ENCODE assay signal across 24 mouse cellular contexts in the genomic region with DNA sequence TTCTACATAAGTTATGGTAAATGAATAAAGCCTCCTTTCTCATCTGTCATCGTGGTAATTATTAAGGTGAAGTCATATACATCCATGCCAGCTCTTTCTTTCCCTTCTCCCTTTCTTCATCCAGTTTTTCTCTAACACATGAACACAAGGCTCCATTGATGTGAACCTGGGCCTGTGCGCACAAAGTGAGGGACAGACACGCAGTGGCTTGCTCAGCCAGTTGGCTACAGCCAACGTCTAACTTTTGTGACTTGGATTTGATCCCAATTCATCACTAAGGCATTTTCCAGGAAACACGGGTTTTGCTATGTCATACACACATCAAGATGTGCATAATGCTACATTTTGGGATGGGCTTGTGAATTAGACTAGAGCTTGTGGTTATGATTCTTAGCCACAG.
A peak's percentile ranks its signal among the peaks of the same experiment; 100 is the strongest.
DNase-seq lines count a peak whose midpoint lies in the region; ATAC-seq and TF ChIP-seq lines count a peak whose summit lies in the region.
"Had no signal": no experiment of that assay in that cellular context is flagged by ENCODE, and none has a peak within 500 bp of the region (broad histone marks: within the 10 kb centered on the region; RNA-seq: fewer than 3 reads in every experiment).

No protein-coding gene starts in this region.

- no peak for ATAC-seq in midbrain, embryonic 11.5 days (ENCODE audit: low FRiP score)
- no peak for ATAC-seq in midbrain, embryonic 16.5 days
- ATAC-seq in forebrain, embryonic 15.5 days (replicated peaks), result no peak
- ATAC-seq: activated CD4-positive, CD25-positive, alpha-beta regulatory T cell, adult 4 months; CD4-positive, CD25-positive, alpha-beta regulatory T cell, adult 4 months; forebrain, embryonic 13.5 days; forebrain, embryonic 16.5 days; Patski had no signal

- no peak overlapping the region for H3K27ac ChIP-seq in midbrain, embryonic 11.5 days (ENCODE audit: low read depth, low read length)
- H3K27ac ChIP-seq in midbrain, embryonic 16.5 days (ENCODE audit: low read length), result no peak overlapping the region
- peak overlapping the region; percentile 17; the same call in 1 of the 2 replicates for H3K27ac ChIP-seq in embryonic fibroblast, embryonic 13.5 days (ENCODE audit: insufficient read depth, low read length)
- H3K27ac ChIP-seq in forebrain, embryonic 15.5 days (replicated peaks), result no peak overlapping the region
- H3K27ac ChIP-seq: embryonic facial prominence, embryonic 10.5 days; embryonic facial prominence, embryonic 12.5 days; forebrain, embryonic 13.5 days had no signal

- DNase-seq in midbrain, embryonic 11.5 days (ENCODE audit: low spot score, missing footprints), result peak; percentile 54
- no peak for DNase-seq in spleen, adult 12 weeks (ENCODE audit: low spot score)
- DNase-seq: adrenal gland, adult 8-10 months; adrenal gland, postnatal 14 days; adrenal gland, postnatal 36 days; B cell, adult 2 months; cerebellum, adult 11-12 months; cerebellum, adult 2 months; cerebellum, adult 9-10 months; cerebellum, postnatal 10 days; cerebellum, postnatal 25 days had no signal

- H3K4me3 ChIP-seq in midbrain, embryonic 11.5 days (ENCODE audit: low read depth, low read length), result no peak overlapping the region
- H3K4me3 ChIP-seq in midbrain, embryonic 16.5 days (ENCODE audit: low read depth, low read length), result no peak overlapping the region
- no peak overlapping the region for H3K4me3 ChIP-seq in embryonic fibroblast, embryonic 13.5 days (ENCODE audit: insufficient read depth, low read length)
- H3K4me3 ChIP-seq in forebrain, embryonic 15.5 days, result no peak overlapping the region
- H3K4me3 ChIP-seq: embryonic facial prominence, embryonic 10.5 days; embryonic facial prominence, embryonic 12.5 days; erythroblast, embryonic 14.5 days; forebrain, embryonic 13.5 days had no signal

- TF ChIP-seq POLR2A in embryonic fibroblast, embryonic 13.5 days (IDR thresholded peaks at IDR 0.05; ENCODE audit: low read depth, low read length), result no peak

- TF ChIP-seq CTCF in embryonic fibroblast, embryonic 13.5 days (IDR thresholded peaks at IDR 0.05; ENCODE audit: borderline replicate concordance, insufficient read depth, low read length), result no peak

- no peak overlapping the region for H3K9ac ChIP-seq in midbrain, embryonic 11.5 days (ENCODE audit: low read length)
- no peak overlapping the region for H3K9ac ChIP-seq in midbrain, embryonic 16.5 days (ENCODE audit: low read depth, low read length)
- no peak overlapping the region for H3K9ac ChIP-seq in forebrain, embryonic 15.5 days (replicated peaks)
- H3K9ac ChIP-seq: embryonic facial prominence, embryonic 12.5 days; forebrain, embryonic 13.5 days had no signal

- no peaks in the 10 kb centered on the region for H3K36me3 ChIP-seq in midbrain, embryonic 11.5 days (ENCODE audit: control insufficient read depth, insufficient read depth, low read length)
- peaks cover 4% of the 10 kb centered on the region for H3K36me3 ChIP-seq in midbrain, embryonic 16.5 days (ENCODE audit: control insufficient read depth, insufficient read depth, low read length)
- no peaks in the 10 kb centered on the region for H3K36me3 ChIP-seq in forebrain, embryonic 15.5 days
- H3K36me3 ChIP-seq: G1E had no signal

- H3K4me2 ChIP-seq in midbrain, embryonic 11.5 days, result no peak overlapping the region
- no peak overlapping the region for H3K4me2 ChIP-seq in midbrain, embryonic 16.5 days (ENCODE audit: low read length)
- H3K4me2 ChIP-seq in forebrain, embryonic 15.5 days (replicated peaks), result no peak overlapping the region
- H3K4me2 ChIP-seq: embryonic facial prominence, embryonic 12.5 days; forebrain, embryonic 13.5 days had no signal

- no peaks in the 10 kb centered on the region for H3K9me3 ChIP-seq in midbrain, embryonic 11.5 days (ENCODE audit: control insufficient read depth, low read length)
- no peaks in the 10 kb centered on the region for H3K9me3 ChIP-seq in midbrain, embryonic 16.5 days (replicated peaks; ENCODE audit: control insufficient read depth, low read length, poor library complexity, severe bottlenecking)
- H3K9me3 ChIP-seq in forebrain, embryonic 15.5 days, result no peaks in the 10 kb centered on the region
- H3K9me3 ChIP-seq: embryonic facial prominence, embryonic 10.5 days; embryonic facial prominence, embryonic 12.5 days; forebrain, embryonic 13.5 days; G1E had no signal

- no peaks in the 10 kb centered on the region for H3K4me1 ChIP-seq in midbrain, embryonic 11.5 days (ENCODE audit: control insufficient read depth, insufficient read depth, low read length)
- H3K4me1 ChIP-seq in midbrain, embryonic 16.5 days (ENCODE audit: control insufficient read depth, insufficient read depth, low read length), result no peaks in the 10 kb centered on the region
- peaks cover 2% of the 10 kb centered on the region; the same call in 1 of the 2 replicates for H3K4me1 ChIP-seq in embryonic fibroblast, embryonic 13.5 days (ENCODE audit: control insufficient read depth, insufficient read depth, low read length)
- H3K4me1 ChIP-seq in forebrain, embryonic 15.5 days, result peaks cover 13% of the 10 kb centered on the region; the same call in 1 of the 2 replicates
- H3K4me1 ChIP-seq: embryonic facial prominence, embryonic 12.5 days had no signal

- 90% methylated on average over 5 of the region's 5 CpGs for WGBS in midbrain, embryonic 11.5 days
- 91% methylated on average over 5 of the region's 5 CpGs for WGBS in midbrain, embryonic 16.5 days
- 86% methylated on average over 5 of the region's 5 CpGs for WGBS in forebrain, embryonic 15.5 days

- no peaks in the 10 kb centered on the region for H3K27me3 ChIP-seq in midbrain, embryonic 11.5 days (ENCODE audit: control insufficient read depth, insufficient read depth, low read length)
- H3K27me3 ChIP-seq in midbrain, embryonic 16.5 days (ENCODE audit: control insufficient read depth, insufficient read depth, low read depth, low read length), result no peaks in the 10 kb centered on the region
- no peaks in the 10 kb centered on the region for H3K27me3 ChIP-seq in forebrain, embryonic 15.5 days
- H3K27me3 ChIP-seq: CH12.LX; embryonic facial prominence, embryonic 12.5 days; forebrain, embryonic 13.5 days; Patski had no signal
